Mouse (Mus musculus): ENCODE measurements at regions not wholly inside any gene's neighbourhood (a gene's known extent, or its start where the extent isn't known, plus 50 kb on each side); places are given as distances from the start of the nearest gene placed in this dataset.

- no peak for TF ChIP-seq TAL1 (IDR thresholded peaks at IDR 0.05; ENCODE audit: low read length)
- TF ChIP-seq GATA1 (IDR thresholded peaks at IDR 0.05; ENCODE audit: low read length) = no peak
Observed at GRCm38 (mm10) chrX:12294452-12294851, 134.3 kb upstream of the Bcor start.

All from erythroblast, embryonic 14.5 days (primary cell).